Mouse (Mus musculus): ENCODE data around the gene Hoxc8. TPM values are rescaled to one million over a fixed set of nuclear protein-coding genes. Genes with fewer than 3 reads are reported as not detected.

Gene Hoxc8
- polyA plus RNA-seq, 1 experiment from 2014 or later, result 2.5 TPM

GRCm38 (mm10) chr15:103040601-103041000 is 50.2 kb downstream of the Hoxc8 start:
- 29% methylated on average over 12 of the region's 12 CpGs for WGBS
- no peaks in the 10 kb centered on the region for H3K36me3 ChIP-seq (ENCODE audit: control insufficient read depth, insufficient read depth, low read length)
- H3K4me2 ChIP-seq (ENCODE audit: low read depth, low read length), result peak overlapping the region; percentile 52
- peak overlapping the region; percentile 67 for H3K9ac ChIP-seq (ENCODE audit: low read length)
- ATAC-seq (ENCODE audit: insufficient read depth, low FRiP score), result no peak
- peaks cover 32% of the 10 kb centered on the region for H3K4me1 ChIP-seq (ENCODE audit: control insufficient read depth, insufficient read depth, low read length)
- H3K27ac ChIP-seq (ENCODE audit: low read length), result peak overlapping the region; percentile 91
- H3K4me3 ChIP-seq (replicated peaks; ENCODE audit: low read length), result peak overlapping the region; percentile 26
- no peaks in the 10 kb centered on the region for H3K27me3 ChIP-seq (ENCODE audit: control insufficient read depth, insufficient read depth, low read length)
- no peaks in the 10 kb centered on the region for H3K9me3 ChIP-seq (replicated peaks; ENCODE audit: control insufficient read depth, low read length)

GRCm38 (mm10) chr15:103041613-103042012 is 51.2 kb downstream of the Hoxc8 start:
- 46% methylated on average over 5 of the region's 5 CpGs for WGBS
- H3K9ac ChIP-seq (ENCODE audit: low read length), result no peak overlapping the region
- peak overlapping the region; percentile 91 for H3K27ac ChIP-seq (ENCODE audit: low read length)
- H3K9me3 ChIP-seq (replicated peaks; ENCODE audit: control insufficient read depth, low read length), result no peaks in the 10 kb centered on the region
- H3K4me3 ChIP-seq (replicated peaks; ENCODE audit: low read length), result no peak overlapping the region
- H3K4me2 ChIP-seq (ENCODE audit: low read depth, low read length), result peak overlapping the region; percentile 52
- ATAC-seq (ENCODE audit: insufficient read depth, low FRiP score), result peak; percentile 69; the same call in 1 of the 2 replicates
- H3K4me1 ChIP-seq (ENCODE audit: control insufficient read depth, insufficient read depth, low read length), result peaks cover 32% of the 10 kb centered on the region
- no peaks in the 10 kb centered on the region for H3K36me3 ChIP-seq (ENCODE audit: control insufficient read depth, insufficient read depth, low read length)
- H3K27me3 ChIP-seq (ENCODE audit: control insufficient read depth, insufficient read depth, low read length), result no peaks in the 10 kb centered on the region

GRCm38 (mm10) chr15:103042209-103042608 is 51.8 kb downstream of the Hoxc8 start:
- peaks cover 32% of the 10 kb centered on the region for H3K4me1 ChIP-seq (ENCODE audit: control insufficient read depth, insufficient read depth, low read length)
- 15% methylated on average over 1 of the region's 1 CpGs for WGBS

More at GRCm38 (mm10) chr15:103042209-103042608, 51.8 kb downstream of the Hoxc8 start:
- Histone ChIP-seq H3K36me3 (ENCODE audit: control insufficient read depth, insufficient read depth, low read length) (no peaks in the 10 kb centered on the region), H3K27me3 (ENCODE audit: control insufficient read depth, insufficient read depth, low read length) (no peaks in the 10 kb centered on the region), H3K27ac (ENCODE audit: low read length) (peak overlapping the region; percentile 79), H3K4me2 (ENCODE audit: low read depth, low read length) (no peak overlapping the region), H3K9me3 (replicated peaks; ENCODE audit: control insufficient read depth, low read length) (no peaks in the 10 kb centered on the region), H3K4me3 (replicated peaks; ENCODE audit: low read length) (no peak overlapping the region), H3K9ac (ENCODE audit: low read length) (no peak overlapping the region)
- no peak for ATAC-seq (ENCODE audit: insufficient read depth, low FRiP score)

MicroRNAs within 50 kb of the gene (microRNA counts, 519-probe panel; counts per million panel counts)
- microRNA mmu-miR-615-3p (1,745 counts per million, percentile 28 among the panel's probes with 10 or more counts), microRNA mmu-miR-615-5p (not detected)

Small RNAs within 50 kb of the gene (microRNA-seq; reads per million reads assigned to microRNA genes)
- 19.2 reads per million, percentile 38 among the genes with 10 or more reads in this experiment for gene Mir196a-2
- gene Mir615, result 1,299 reads per million, percentile 79 among the genes with 10 or more reads in this experiment

Other genes starting within 250 kb of the Hoxc8 start
- not detected in 2 replicates for gene Hoxc13, start 69.5 kb upstream of the Hoxc8 start, polyA plus RNA-seq (2015; fragmentation: Nextera tagmentation; extraction: Ambion mirVana)
- gene Hoxc12, start 53.9 kb upstream of the Hoxc8 start, polyA plus RNA-seq (2015; fragmentation: Nextera tagmentation; extraction: Ambion mirVana), result not detected in 2 replicates
- not detected in 2 replicates for gene Hoxc11, start 36.2 kb upstream of the Hoxc8 start, polyA plus RNA-seq (2015; fragmentation: Nextera tagmentation; extraction: Ambion mirVana)
- 0.06 TPM in 1 of 2 replicates, not detected in the other for gene Hoxc10, start 23.8 kb upstream of the Hoxc8 start, polyA plus RNA-seq (2015; fragmentation: Nextera tagmentation; extraction: Ambion mirVana)
- 17.5 and 19.4 TPM in 2 replicates for gene Hoxc5, start 23.2 kb upstream of the Hoxc8 start, polyA plus RNA-seq (2015; fragmentation: Nextera tagmentation; extraction: Ambion mirVana)
- gene Hoxc9, start 14.2 kb upstream of the Hoxc8 start, polyA plus RNA-seq (2015; fragmentation: Nextera tagmentation; extraction: Ambion mirVana), result not detected in 2 replicates
- 3.3 and 3.8 TPM in 2 replicates for gene Hoxc6, start 7.7 kb downstream of the Hoxc8 start, polyA plus RNA-seq (2015; fragmentation: Nextera tagmentation; extraction: Ambion mirVana)
- gene Hoxc4, start 28.3 kb downstream of the Hoxc8 start, polyA plus RNA-seq (2015; fragmentation: Nextera tagmentation; extraction: Ambion mirVana), result 19.0 and 20.0 TPM in 2 replicates
- gene Smug1, start 176.5 kb downstream of the Hoxc8 start, polyA plus RNA-seq (2015; fragmentation: Nextera tagmentation; extraction: Ambion mirVana), result 20.1 and 21.1 TPM in 2 replicates
- gene Cbx5, start 249.2 kb downstream of the Hoxc8 start, polyA plus RNA-seq (2015; fragmentation: Nextera tagmentation; extraction: Ambion mirVana), result 88.3 and 91.8 TPM in 2 replicates
- 525 and 529 TPM in 2 replicates for gene Hnrnpa1, start 249.8 kb downstream of the Hoxc8 start, polyA plus RNA-seq (2015; fragmentation: Nextera tagmentation; extraction: Ambion mirVana)